32 mouse cellular contexts compared by ENCODE assay signal in the genomic region with DNA sequence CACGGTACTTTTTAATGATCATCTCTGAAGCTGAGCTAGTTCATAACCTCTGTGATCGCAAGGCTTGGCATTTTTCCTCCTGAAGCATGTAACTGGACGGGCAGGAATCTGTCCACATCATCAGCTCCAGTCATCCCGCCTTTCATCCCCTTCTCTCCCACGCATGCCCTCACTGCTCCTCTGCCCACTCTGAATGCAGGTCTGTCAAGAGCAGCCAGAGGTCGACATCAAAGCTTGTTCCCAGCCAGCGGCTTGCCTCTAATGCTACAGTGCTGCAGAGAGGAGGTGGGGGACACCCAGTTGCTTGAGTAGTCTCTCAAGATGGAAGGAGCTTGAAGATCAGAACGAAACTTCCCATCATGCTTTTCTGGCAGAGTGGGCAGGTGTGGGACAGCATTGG.
DNase-seq lines count a peak whose midpoint lies in the region; ATAC-seq and TF ChIP-seq lines count a peak whose summit lies in the region.
"Had no signal": no experiment of that assay in that cellular context is flagged by ENCODE, and none has a peak within 500 bp of the region (broad histone marks: within the 10 kb centered on the region; RNA-seq: fewer than 3 reads in every experiment).

No protein-coding gene starts in this region.

- TF ChIP-seq POLR2A in brain, embryonic 14.5 days (IDR thresholded peaks at IDR 0.05; ENCODE audit: borderline replicate concordance, extremely low read depth, insufficient read depth, insufficient read length, poor library complexity, severe bottlenecking), result no peak

- H3K36me3 ChIP-seq in heart, embryonic 11.5 days (ENCODE audit: control insufficient read depth, insufficient read depth, low read length), result no peaks in the 10 kb centered on the region
- H3K36me3 ChIP-seq in kidney, postnatal 0 days (ENCODE audit: insufficient read depth, low read length), result no peaks in the 10 kb centered on the region
- no peaks in the 10 kb centered on the region for H3K36me3 ChIP-seq in midbrain, embryonic 16.5 days (ENCODE audit: control insufficient read depth, insufficient read depth, low read length)
- no peaks in the 10 kb centered on the region for H3K36me3 ChIP-seq in midbrain, postnatal 0 days (ENCODE audit: insufficient read depth, low read length)
- H3K36me3 ChIP-seq: embryonic facial prominence, embryonic 13.5 days; forebrain, embryonic 10.5 days; forebrain, embryonic 15.5 days; heart, embryonic 13.5 days; hindbrain, embryonic 10.5 days; hindbrain, embryonic 15.5 days; liver, embryonic 12.5 days; midbrain, embryonic 12.5 days; neural tube, embryonic 15.5 days; stomach, embryonic 15.5 days had no signal

- WGBS in heart, embryonic 11.5 days (ENCODE audit: insufficient replicate concordance), result 45% methylated on average over 8 of the region's 8 CpGs
- WGBS in kidney, postnatal 0 days, result 18% methylated on average over 8 of the region's 8 CpGs
- WGBS in midbrain, embryonic 16.5 days, result 37% methylated on average over 8 of the region's 8 CpGs
- WGBS in midbrain, postnatal 0 days, result 40% methylated on average over 8 of the region's 8 CpGs

- peak; percentile 79 for DNase-seq in heart, adult 11 months
- DNase-seq in kidney, postnatal 0 days (ENCODE audit: low spot score), result peak; percentile 66
- DNase-seq in kidney, adult 11 months, result no peak
- no peak for DNase-seq in midbrain, postnatal 0 days (ENCODE audit: low spot score)
- peak; percentile 25 for DNase-seq in brain, embryonic 14.5 days (ENCODE audit: low read depth)
- no peak for DNase-seq in testis, postnatal 10 days (ENCODE audit: low spot score)
- DNase-seq: adrenal gland, postnatal 14 days; cerebellum, adult 18-20 months; cerebellum, postnatal 10 days; gastrocnemius, postnatal 25 days; heart, adult 18-20 months; heart, postnatal 10 days; kidney, adult 18-20 months; liver, postnatal 0 days; lung, postnatal 36 days; right cerebral cortex, postnatal 14 days; thymus, postnatal 25 days had no signal

- H3K4me3 ChIP-seq in heart, embryonic 11.5 days (ENCODE audit: low read depth, low read length), result no peak overlapping the region
- H3K4me3 ChIP-seq in kidney, postnatal 0 days (replicated peaks; ENCODE audit: low read depth, low read length), result no peak overlapping the region
- H3K4me3 ChIP-seq in midbrain, embryonic 16.5 days (ENCODE audit: low read depth, low read length), result no peak overlapping the region
- no peak overlapping the region for H3K4me3 ChIP-seq in midbrain, postnatal 0 days (ENCODE audit: low read depth, low read length)
- H3K4me3 ChIP-seq: embryonic facial prominence, embryonic 13.5 days; forebrain, embryonic 10.5 days; forebrain, embryonic 15.5 days; heart, embryonic 13.5 days; hindbrain, embryonic 10.5 days; hindbrain, embryonic 15.5 days; layer of hippocampus, adult 2 months; left cerebral cortex, adult 2 months; liver, embryonic 12.5 days; midbrain, embryonic 12.5 days; neural tube, embryonic 15.5 days; stomach, embryonic 15.5 days had no signal

- no peaks in the 10 kb centered on the region for H3K9me3 ChIP-seq in heart, embryonic 11.5 days (replicated peaks; ENCODE audit: control insufficient read depth, low read length)
- H3K9me3 ChIP-seq in kidney, postnatal 0 days (replicated peaks; ENCODE audit: low read length), result no peaks in the 10 kb centered on the region
- H3K9me3 ChIP-seq in midbrain, embryonic 16.5 days (replicated peaks; ENCODE audit: control insufficient read depth, low read length, poor library complexity, severe bottlenecking), result no peaks in the 10 kb centered on the region
- no peaks in the 10 kb centered on the region for H3K9me3 ChIP-seq in midbrain, postnatal 0 days (ENCODE audit: low read length)
- H3K9me3 ChIP-seq: embryonic facial prominence, embryonic 13.5 days; forebrain, embryonic 10.5 days; forebrain, embryonic 15.5 days; heart, embryonic 13.5 days; hindbrain, embryonic 10.5 days; hindbrain, embryonic 15.5 days; liver, embryonic 12.5 days; midbrain, embryonic 12.5 days; neural tube, embryonic 15.5 days; stomach, embryonic 15.5 days had no signal

- H3K27ac ChIP-seq in heart, embryonic 11.5 days (ENCODE audit: low read depth, low read length), result no peak overlapping the region
- no peak overlapping the region for H3K27ac ChIP-seq in kidney, postnatal 0 days
- no peak overlapping the region for H3K27ac ChIP-seq in midbrain, embryonic 16.5 days (ENCODE audit: low read length)
- H3K27ac ChIP-seq in midbrain, postnatal 0 days (ENCODE audit: low read depth, low read length), result no peak overlapping the region
- H3K27ac ChIP-seq: embryonic facial prominence, embryonic 13.5 days; forebrain, embryonic 10.5 days; forebrain, embryonic 15.5 days; heart, embryonic 13.5 days; hindbrain, embryonic 10.5 days; hindbrain, embryonic 15.5 days; layer of hippocampus, adult 2 months; left cerebral cortex, adult 2 months; liver, embryonic 12.5 days; midbrain, embryonic 12.5 days; neural tube, embryonic 15.5 days; stomach, embryonic 15.5 days had no signal

- no peak for TF ChIP-seq CTCF in kidney, postnatal 0 days (IDR thresholded peaks at IDR 0.05; ENCODE audit: low read depth)
- no peak for TF ChIP-seq CTCF in midbrain, postnatal 0 days (IDR thresholded peaks at IDR 0.05)
- no peak for TF ChIP-seq CTCF in brain, embryonic 14.5 days (IDR thresholded peaks at IDR 0.05; ENCODE audit: borderline replicate concordance, extremely low read depth, insufficient read depth, insufficient read length)

- no peak overlapping the region for H3K4me2 ChIP-seq in heart, embryonic 11.5 days
- H3K4me2 ChIP-seq in kidney, postnatal 0 days (ENCODE audit: low read length), result no peak overlapping the region
- H3K4me2 ChIP-seq in midbrain, embryonic 16.5 days (ENCODE audit: low read length), result peak overlapping the region; percentile 3; the same call in 1 of the 2 replicates
- no peak overlapping the region for H3K4me2 ChIP-seq in midbrain, postnatal 0 days (ENCODE audit: low read depth, low read length, poor library complexity, severe bottlenecking)
- H3K4me2 ChIP-seq: embryonic facial prominence, embryonic 13.5 days; forebrain, embryonic 15.5 days; heart, embryonic 13.5 days; hindbrain, embryonic 15.5 days; liver, embryonic 12.5 days; midbrain, embryonic 12.5 days; neural tube, embryonic 15.5 days; stomach, embryonic 15.5 days had no signal

- no peak for ATAC-seq in heart, embryonic 11.5 days (replicated peaks; ENCODE audit: insufficient number of reproducible peaks, low FRiP score, low TSS enrichment)
- peak; percentile 54; the same call in 1 of the 2 replicates for ATAC-seq in kidney, postnatal 0 days (replicated peaks; ENCODE audit: low FRiP score, low read depth)
- 0 out of 2 replicates have a peak, but pooled peaks have one; percentile 11 for ATAC-seq in midbrain, embryonic 16.5 days
- ATAC-seq in midbrain, postnatal 0 days (ENCODE audit: low FRiP score), result no peak
- ATAC-seq: forebrain, embryonic 15.5 days; inflammation-experienced regulatory T-cells, adult 6 months; liver, embryonic 12.5 days; liver, postnatal 0 days had no signal

- H3K4me1 ChIP-seq in heart, embryonic 11.5 days (ENCODE audit: control insufficient read depth, insufficient read depth, low read length), result no peaks in the 10 kb centered on the region
- no peaks in the 10 kb centered on the region for H3K4me1 ChIP-seq in kidney, postnatal 0 days (replicated peaks; ENCODE audit: insufficient read depth, low read length)
- H3K4me1 ChIP-seq in midbrain, embryonic 16.5 days (ENCODE audit: control insufficient read depth, insufficient read depth, low read length), result no peaks in the 10 kb centered on the region
- no peaks in the 10 kb centered on the region for H3K4me1 ChIP-seq in midbrain, postnatal 0 days (ENCODE audit: insufficient read depth, low read length)
- H3K4me1 ChIP-seq: embryonic facial prominence, embryonic 13.5 days; forebrain, embryonic 15.5 days; hindbrain, embryonic 15.5 days; liver, embryonic 12.5 days; midbrain, embryonic 12.5 days; neural tube, embryonic 15.5 days; stomach, embryonic 15.5 days had no signal

- H3K9ac ChIP-seq in heart, embryonic 11.5 days (ENCODE audit: low read depth, low read length), result no peak overlapping the region
- H3K9ac ChIP-seq in kidney, postnatal 0 days (ENCODE audit: low read depth, low read length), result no peak overlapping the region
- no peak overlapping the region for H3K9ac ChIP-seq in midbrain, embryonic 16.5 days (ENCODE audit: low read depth, low read length)
- no peak overlapping the region for H3K9ac ChIP-seq in midbrain, postnatal 0 days (replicated peaks; ENCODE audit: low read length, poor library complexity, severe bottlenecking)
- H3K9ac ChIP-seq: embryonic facial prominence, embryonic 13.5 days; forebrain, embryonic 15.5 days; heart, embryonic 13.5 days; hindbrain, embryonic 15.5 days; liver, embryonic 12.5 days; liver, postnatal 0 days; midbrain, embryonic 12.5 days; neural tube, embryonic 15.5 days; stomach, embryonic 15.5 days had no signal

- H3K27me3 ChIP-seq in heart, embryonic 11.5 days (ENCODE audit: control insufficient read depth, insufficient read depth, low read length), result no peaks in the 10 kb centered on the region
- no peaks in the 10 kb centered on the region for H3K27me3 ChIP-seq in kidney, postnatal 0 days (ENCODE audit: insufficient read depth, low read length)
- H3K27me3 ChIP-seq in midbrain, embryonic 16.5 days (ENCODE audit: control insufficient read depth, insufficient read depth, low read depth, low read length), result no peaks in the 10 kb centered on the region
- no peaks in the 10 kb centered on the region for H3K27me3 ChIP-seq in midbrain, postnatal 0 days (ENCODE audit: insufficient read depth, low read length)
- H3K27me3 ChIP-seq: forebrain, embryonic 15.5 days; heart, embryonic 13.5 days; hindbrain, embryonic 15.5 days; liver, embryonic 12.5 days; midbrain, embryonic 12.5 days; neural tube, embryonic 15.5 days; stomach, embryonic 15.5 days had no signal

Comparison
In these comparisons a context has a peak if more than half of its experiments do, and no peak if none do; other contexts are left out.
1. DNase-seq: peak in heart, adult 11 months (single experiment), kidney, postnatal 0 days (single experiment) and brain, embryonic 14.5 days (single experiment); none in kidney, adult 11 months (single experiment), midbrain, postnatal 0 days (single experiment) and testis, postnatal 10 days (single experiment).
2. ATAC-seq: peak in kidney, postnatal 0 days (single experiment) and midbrain, embryonic 16.5 days (single experiment); none in heart, embryonic 11.5 days (single experiment) and midbrain, postnatal 0 days (single experiment).